Mouse (Mus musculus) hindbrain, embryonic 13.5 days (tissue): Measurements from ENCODE around the gene Zfp341. TPM values are rescaled to one million over a fixed set of nuclear protein-coding genes. Genes with fewer than 3 reads are reported as not detected.

Experiments
- ATAC-seq: fragments of 200-750 bp; cut with Nextera tagmentation; 2 replicates; pipeline ENCODE4 v1.8.0; 2017; ENCODE audit warnings: moderate TSS enrichment; ENCODE audit not compliant: low FRiP score
- H3K27ac ChIP-seq: fragments of 300-500 bp; sonication (generic); 2 replicates; pipeline ENCODE4 v1.5.1; 2015; ENCODE audit warnings: inconsistent platforms, mild to moderate bottlenecking, moderate library complexity
- H3K27me3 ChIP-seq: fragments of 300-500 bp; sonication (generic); 2 replicates; pipeline ENCODE4 v1.6.1; 2015; ENCODE audit warnings: mild to moderate bottlenecking, inconsistent platforms
- H3K36me3 ChIP-seq: fragments of 300-500 bp; sonication (generic); 2 replicates; pipeline ENCODE4 v1.6.1; 2015; ENCODE audit warnings: mild to moderate bottlenecking, inconsistent platforms
- H3K4me1 ChIP-seq: fragments of 300-500 bp; sonication (generic); replicated peaks from 2 replicates; pipeline ENCODE4 v1.6.1; 2015; ENCODE audit warnings: inconsistent platforms
- H3K4me2 ChIP-seq: fragments of 300-500 bp; sonication (generic); 2 replicates; pipeline ENCODE4 v1.6.1; 2015; ENCODE audit warnings: inconsistent platforms, mild to moderate bottlenecking, moderate library complexity
- H3K4me3 ChIP-seq: fragments of 300-500 bp; sonication (generic); 2 replicates; pipeline ENCODE4 v1.5.1; 2015; ENCODE audit warnings: mild to moderate bottlenecking, inconsistent platforms
- H3K9ac ChIP-seq: fragments of 300-500 bp; sonication (generic); 2 replicates; pipeline ENCODE4 v1.6.1; 2015; ENCODE audit warnings: mild to moderate bottlenecking, inconsistent platforms
- H3K9me3 ChIP-seq: fragments of 300-500 bp; sonication (generic); 2 replicates; pipeline ENCODE4 v1.6.1; 2016; ENCODE audit warnings: inconsistent platforms
- WGBS: fragments of 180-500 bp; shearing (Covaris S2); methylation state at CpG from one replicate; pipeline ENCODE4 v1.1.7; 2015; 5-methylcytosine and 5-hydroxymethylcytosine counted together
- polyA plus RNA-seq: library from polyadenylated mRNA; unstranded; fragments of >200 nt; fragmentation: Nextera tagmentation; extraction: Ambion mirVana; gene quantifications from 2 replicates; pipeline ENCODE4 v1.2.1, GENCODE M21; 2015

Gene Zfp341
- polyA plus RNA-seq, 1 experiment from 2014 or later, result 1.9 TPM

GRCm38 (mm10) chr2:154690959-154691358 is 77.9 kb downstream of the Zfp341 start:
- H3K9me3 ChIP-seq, result no peaks in the 10 kb centered on the region
- H3K4me3 ChIP-seq, result no peak overlapping the region
- H3K4me2 ChIP-seq, result no peak overlapping the region
- no peak overlapping the region for H3K27ac ChIP-seq
- no peak for ATAC-seq
- peaks cover 63% of the 10 kb centered on the region for H3K36me3 ChIP-seq
- 96% methylated on average over 5 of the region's 5 CpGs for WGBS
- H3K4me1 ChIP-seq, result peaks cover 12% of the 10 kb centered on the region; the same call in 1 of the 2 replicates
- H3K9ac ChIP-seq, result no peak overlapping the region
- H3K27me3 ChIP-seq, result no peaks in the 10 kb centered on the region

- Histone ChIP-seq H3K9me3 (no peaks in the 10 kb centered on the region), H3K4me3 (no peak overlapping the region), H3K27me3 (no peaks in the 10 kb centered on the region), H3K27ac (no peak overlapping the region), H3K36me3 (peaks cover 65% of the 10 kb centered on the region), H3K4me2 (no peak overlapping the region), H3K9ac (no peak overlapping the region), H3K4me1 (peaks cover 8% of the 10 kb centered on the region; the same call in 1 of the 2 replicates)
- 77% methylated on average over 11 of the region's 11 CpGs for WGBS
- no peak for ATAC-seq
Measured at GRCm38 (mm10) chr2:154693186-154693940, 80.3 kb downstream of the Zfp341 start.

GRCm38 (mm10) chr2:154693941-154694256 is 80.8 kb downstream of the Zfp341 start:
- 93% methylated on average over 12 of the region's 12 CpGs for WGBS
- H3K4me2 ChIP-seq, result no peak overlapping the region
- H3K9ac ChIP-seq, result no peak overlapping the region
- no peak overlapping the region for H3K4me3 ChIP-seq
- H3K9me3 ChIP-seq, result no peaks in the 10 kb centered on the region
- peaks cover 5% of the 10 kb centered on the region; the same call in 1 of the 2 replicates for H3K4me1 ChIP-seq
- H3K27me3 ChIP-seq, result no peaks in the 10 kb centered on the region
- H3K27ac ChIP-seq, result no peak overlapping the region
- no peak for ATAC-seq
- H3K36me3 ChIP-seq, result peaks cover 71% of the 10 kb centered on the region

GRCm38 (mm10) chr2:154695690-154696089 is 82.6 kb downstream of the Zfp341 start:
- H3K4me2 ChIP-seq, result no peak overlapping the region

More at GRCm38 (mm10) chr2:154695690-154696089, 82.6 kb downstream of the Zfp341 start:
- no peaks in the 10 kb centered on the region for H3K9me3 ChIP-seq
- no peak overlapping the region for H3K9ac ChIP-seq
- H3K4me1 ChIP-seq, result no peaks in the 10 kb centered on the region
- H3K4me3 ChIP-seq, result no peak overlapping the region
- no peak for ATAC-seq
- H3K27me3 ChIP-seq, result no peaks in the 10 kb centered on the region
- H3K36me3 ChIP-seq, result peaks cover 58% of the 10 kb centered on the region
- 87% methylated on average over 8 of the region's 8 CpGs for WGBS
- H3K27ac ChIP-seq, result no peak overlapping the region

Other genes with a start within 250 kb of the Zfp341 start
- 16.0 and 16.1 TPM in 2 replicates for gene Cdk5rap1, start 240.3 kb upstream of the Zfp341 start, polyA plus RNA-seq
- 7.4 and 7.6 TPM in 2 replicates for gene Snta1, start 205.2 kb upstream of the Zfp341 start, polyA plus RNA-seq
- gene Cbfa2t2, start 176.8 kb upstream of the Zfp341 start, polyA plus RNA-seq, result 56.1 and 58.7 TPM in 2 replicates
- 1.5 and 1.7 TPM in 2 replicates for gene 1700003F12Rik, start 66.2 kb upstream of the Zfp341 start, polyA plus RNA-seq
- 0.43 and 0.55 TPM in 2 replicates for gene Actl10, start 61.5 kb upstream of the Zfp341 start, polyA plus RNA-seq
- 14.8 and 15.6 TPM in 2 replicates for gene Necab3, start 54.4 kb upstream of the Zfp341 start, polyA plus RNA-seq
- 8.9 and 9.1 TPM in 2 replicates for gene E2f1, start 43.4 kb upstream of the Zfp341 start, polyA plus RNA-seq
- gene Pxmp4, start 9.6 kb upstream of the Zfp341 start, polyA plus RNA-seq, result 14.2 and 16.8 TPM in 2 replicates
- 0.51 TPM in 1 of 2 replicates, not detected in the other for gene 4930519P11Rik, start 140 bp downstream of the Zfp341 start, polyA plus RNA-seq
- gene Chmp4b, start 38.4 kb downstream of the Zfp341 start, polyA plus RNA-seq, result 29.0 and 30.4 TPM in 2 replicates
- not detected in 2 replicates for gene Gm14214, start 156.7 kb downstream of the Zfp341 start, polyA plus RNA-seq
- gene Raly, start 177.8 kb downstream of the Zfp341 start, polyA plus RNA-seq, result 25.3 and 27.5 TPM in 2 replicates
- 1.4 TPM in 2 replicates for gene a, start 178.1 kb downstream of the Zfp341 start, polyA plus RNA-seq